Mouse (Mus musculus) bone marrow, adult 2 months (tissue): Measurements from ENCODE around the gene Acadm. TPM values are rescaled to one million over a fixed set of nuclear protein-coding genes. Genes with fewer than 3 reads are reported as not detected.

Experiments
- H3K27ac ChIP-seq: fragments of 200-500 bp; 2 replicates; pipeline ENCODE4 v1.5.1; 2012; ENCODE audit warnings: low read depth, mild to moderate bottlenecking, control low read depth, inconsistent platforms, low read length; ENCODE audit not compliant: control insufficient read depth, poor library complexity, insufficient read depth
- H3K4me1 ChIP-seq: fragments of 200-500 bp; 2 replicates; pipeline ENCODE4 v1.6.1; 2011; ENCODE audit warnings: low read length; ENCODE audit not compliant: control insufficient read depth, insufficient read depth
- H3K4me3 ChIP-seq: fragments of 200-500 bp; replicated peaks from 2 replicates; pipeline ENCODE3; 2011; ENCODE audit warnings: mild to moderate bottlenecking, low read depth, low read length, control low read depth; ENCODE audit not compliant: control insufficient read depth
- CTCF ChIP-seq: fragments of 200-500 bp; IDR thresholded peaks from 2 replicates; pipeline ENCODE4 v1.5.1; 2011; ENCODE audit warnings: low read length, control low read depth; ENCODE audit not compliant: control insufficient read depth, insufficient read depth
- POLR2A ChIP-seq: fragments of 200-500 bp; IDR thresholded peaks from 2 replicates; pipeline ENCODE4 v1.6.1; 2011; ENCODE audit warnings: low read depth, mild to moderate bottlenecking, control low read depth, low read length, borderline replicate concordance; ENCODE audit not compliant: control insufficient read depth
- WGBS: fragments of 180-500 bp; shearing (Covaris S2); methylation state at CpG from one replicate; pipeline ENCODE4 v1.1.7; 2018; 5-methylcytosine and 5-hydroxymethylcytosine counted together
- polyA plus RNA-seq: library from polyadenylated mRNA; stranded (reverse); fragments of >200 nt; gene quantifications from 2 replicates; pipeline ENCODE4 v1.2.4, GENCODE M21; 2011; ENCODE audit warnings: low replicate concordance; ENCODE audit not compliant: missing spikeins, insufficient read depth, insufficient read length

Acadm gene
- polyA plus RNA-seq, 1 experiment = 65.8 TPM

DNA sequence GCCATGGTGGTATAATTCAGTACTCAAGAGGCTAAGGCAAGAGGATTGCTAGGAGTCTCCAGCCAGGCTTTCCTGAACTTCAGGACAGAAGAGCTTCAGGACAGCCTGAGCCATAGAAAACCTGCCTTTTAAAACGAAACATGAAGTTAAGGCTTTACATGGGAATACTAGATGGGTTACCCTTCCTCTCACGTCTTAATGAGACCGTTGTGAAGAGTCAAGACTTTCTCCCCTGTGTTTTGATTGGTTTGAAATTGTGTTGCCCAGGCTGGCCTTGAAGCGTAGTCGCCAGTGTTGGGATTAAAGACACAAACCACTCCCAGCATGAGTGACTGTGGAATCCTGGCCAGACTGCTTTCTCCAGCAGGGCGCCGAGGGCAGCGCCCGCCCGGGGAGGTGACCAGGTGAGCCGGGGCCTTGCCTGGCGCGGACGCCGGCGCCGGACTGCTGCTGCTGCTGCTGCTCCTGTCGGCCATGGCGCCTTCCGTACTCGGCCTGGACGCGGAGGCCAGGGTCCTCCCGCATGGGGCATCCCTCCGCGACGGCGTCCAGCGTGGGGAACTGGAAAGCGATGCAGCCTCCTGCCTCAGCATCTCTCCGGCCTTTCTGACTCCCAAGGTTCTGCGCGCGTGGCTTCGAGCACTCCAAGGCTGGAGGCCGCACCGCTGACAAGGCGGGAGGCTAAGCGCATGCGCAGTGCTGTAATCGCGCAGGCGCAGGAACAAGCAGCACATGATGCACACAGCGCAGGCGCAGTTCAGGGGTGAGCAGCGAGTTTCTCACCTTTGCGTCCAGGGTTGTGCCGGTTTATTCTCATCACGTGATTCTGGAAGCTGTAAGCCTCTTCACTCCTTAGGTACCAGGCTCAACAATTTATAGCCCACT, 38.9 kb downstream of the Acadm start:
- Histone ChIP-seq H3K4me3 (no peak overlapping the region), H3K27ac (no peak overlapping the region; the same call in 1 of the 2 replicates), H3K4me1 (no peaks in the 10 kb centered on the region; the same call in 1 of the 2 replicates)
- TF ChIP-seq CTCF = no peak
- 0 out of 2 replicates have a peak, but pooled peaks have one; percentile 15 for TF ChIP-seq POLR2A
- WGBS = 94% methylated on average over 49 of the region's 49 CpGs

DNA sequence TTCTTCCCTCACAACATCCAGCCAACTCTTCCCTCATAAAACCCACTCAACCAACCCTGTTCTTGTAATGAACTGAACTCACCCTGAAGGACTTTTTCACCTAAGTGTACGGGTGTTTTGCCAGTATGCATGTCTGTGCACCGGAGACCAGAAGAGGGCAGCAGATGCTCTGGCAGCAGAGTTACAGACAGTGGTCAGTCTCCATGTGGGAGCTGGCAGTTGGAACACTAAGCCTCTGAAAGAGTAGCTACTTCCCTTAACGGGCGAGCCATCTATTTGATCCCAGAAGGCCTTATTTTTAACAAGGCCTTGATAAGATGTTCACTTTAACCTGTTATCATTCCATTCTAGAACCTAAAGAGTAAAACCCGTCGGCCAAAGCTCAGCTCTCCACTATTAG, 39.8 kb downstream of the Acadm start:
- Histone ChIP-seq H3K4me1 (no peaks in the 10 kb centered on the region; the same call in 1 of the 2 replicates), H3K4me3 (no peak overlapping the region), H3K27ac (no peak overlapping the region)
- TF ChIP-seq POLR2A (no peak), CTCF (peak; percentile 60)
- whole genome bisulfite sequencing = 54% methylated on average over 6 of the region's 6 CpGs

DNA sequence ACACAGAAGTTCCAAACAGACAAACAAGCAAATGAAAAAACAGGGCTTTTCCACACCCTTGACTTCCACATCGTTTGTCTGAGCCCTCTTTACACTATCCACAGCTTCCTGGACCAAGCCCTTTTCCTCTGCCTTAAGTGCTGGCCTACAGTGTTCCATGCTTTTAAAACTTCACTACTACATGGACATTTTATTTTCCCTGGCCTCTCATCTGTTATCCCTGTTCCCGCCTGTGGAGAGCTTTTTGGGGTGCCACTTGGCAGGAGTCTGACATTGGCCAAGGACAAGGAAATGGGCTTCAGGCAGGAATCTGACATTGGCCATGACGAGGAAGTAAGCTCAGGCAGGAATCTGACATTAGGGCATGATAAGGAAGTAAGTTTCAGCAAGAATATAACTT, 41.8 kb downstream of the Acadm start:
- H3K4me3 ChIP-seq = no peak overlapping the region
- 45% methylated on average over 3 of the region's 3 CpGs for WGBS
- H3K4me1 ChIP-seq = no peaks in the 10 kb centered on the region; the same call in 1 of the 2 replicates
- TF ChIP-seq POLR2A = no peak
- TF ChIP-seq CTCF = no peak
- no peak overlapping the region for H3K27ac ChIP-seq

DNA sequence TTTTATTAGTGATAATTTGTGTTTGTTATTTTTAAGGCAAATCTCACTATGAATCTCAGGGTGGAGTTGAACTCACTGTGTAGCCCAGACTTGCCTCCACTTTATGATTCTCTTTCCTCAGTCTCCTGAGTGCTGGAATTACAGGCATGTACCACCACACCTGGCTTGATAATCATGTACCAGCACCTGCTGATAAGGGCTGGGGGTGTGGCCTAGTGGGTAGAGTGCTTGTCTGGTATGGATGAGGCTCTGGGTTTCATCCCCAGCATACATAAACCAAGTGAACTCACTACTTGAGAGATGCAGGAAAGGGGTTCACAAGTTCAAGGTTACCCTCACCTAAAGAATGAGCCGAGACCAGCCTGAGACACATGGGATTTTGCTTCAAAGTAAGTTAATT, 42.5 kb downstream of the Acadm start:
- no peak overlapping the region for H3K4me3 ChIP-seq
- no peak for TF ChIP-seq CTCF
- no peak for TF ChIP-seq POLR2A
- WGBS = 76% methylated on average over 1 of the region's 1 CpGs
- H3K4me1 ChIP-seq = no peaks in the 10 kb centered on the region
- H3K27ac ChIP-seq = no peak overlapping the region

DNA sequence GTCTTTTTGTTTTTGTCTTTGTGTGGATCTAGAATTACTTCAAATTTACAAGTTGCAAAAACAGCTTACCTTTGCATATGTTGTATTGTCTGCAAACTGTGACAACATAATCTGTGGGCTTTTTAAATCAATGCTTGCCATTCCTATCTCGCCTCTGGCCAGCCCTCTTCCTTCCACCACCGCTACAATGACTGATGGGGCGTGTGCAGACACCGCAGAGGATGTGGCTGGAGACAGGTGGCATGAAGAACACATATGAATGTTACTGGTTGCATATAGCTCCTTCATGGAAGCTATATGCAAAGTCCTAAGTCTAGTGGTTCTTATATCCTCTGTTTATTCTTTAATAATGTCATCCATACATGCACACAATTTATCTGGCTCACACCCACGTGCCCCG, 47.2 kb downstream of the Acadm start:
- Histone ChIP-seq H3K4me3 (no peak overlapping the region), H3K27ac (no peak overlapping the region), H3K4me1 (no peaks in the 10 kb centered on the region; the same call in 1 of the 2 replicates)
- WGBS = 18% methylated on average over 6 of the region's 6 CpGs
- no peak for TF ChIP-seq CTCF

DNA sequence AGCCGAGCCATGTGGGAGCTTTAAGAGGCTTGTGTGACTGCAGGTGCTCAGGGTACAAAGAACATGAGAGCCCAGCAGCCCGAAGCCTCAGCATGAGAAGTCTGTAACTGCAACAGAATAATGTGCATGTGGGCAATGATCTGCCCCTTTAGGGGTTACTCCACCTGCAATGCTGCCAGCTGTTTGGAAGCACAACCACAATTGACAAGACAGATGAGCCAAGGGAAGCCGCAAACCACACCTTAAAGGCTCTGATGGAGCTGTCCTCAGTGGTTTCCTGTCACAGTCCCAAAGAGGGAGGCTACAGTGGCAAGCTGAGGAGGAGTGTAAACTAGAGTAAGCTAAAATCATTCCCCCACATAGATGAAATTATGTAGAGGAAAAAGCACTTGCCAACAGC, 49.0 kb downstream of the Acadm start:
- 10% methylated on average over 3 of the region's 3 CpGs for WGBS
- no peak for TF ChIP-seq CTCF
- no peak for TF ChIP-seq POLR2A
- Histone ChIP-seq H3K27ac (no peak overlapping the region), H3K4me1 (no peaks in the 10 kb centered on the region; the same call in 1 of the 2 replicates), H3K4me3 (no peak overlapping the region)

DNA sequence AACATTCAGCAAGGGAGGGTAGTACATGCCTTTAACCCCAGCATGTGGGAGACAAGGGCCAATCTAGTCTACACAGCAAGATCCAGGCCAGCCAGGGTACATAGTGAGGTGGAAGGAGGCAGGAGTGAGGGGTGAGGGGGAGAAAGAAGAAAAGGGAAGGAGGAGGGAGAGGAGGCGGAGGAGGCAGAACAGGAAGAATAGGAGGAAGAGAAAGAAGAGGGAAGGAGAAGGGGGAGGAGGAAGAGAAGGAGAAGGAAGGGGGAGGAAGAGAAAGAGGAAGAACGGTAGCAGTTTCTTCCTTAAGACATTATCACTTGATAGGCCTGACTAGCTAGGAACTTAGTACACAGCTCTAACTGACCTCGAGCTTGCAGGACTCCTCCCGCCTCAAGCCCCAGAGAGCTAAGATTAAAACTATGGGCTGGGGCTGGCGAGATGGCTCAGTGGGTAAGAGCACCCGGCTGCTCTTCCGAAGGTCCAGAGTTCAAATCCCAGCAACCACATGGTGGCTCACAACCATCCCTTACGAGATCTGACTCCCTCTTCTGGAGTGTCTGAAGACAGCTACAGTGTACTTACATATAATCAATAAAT, 55.1 kb downstream of the Acadm start:
- TF ChIP-seq POLR2A (no peak), CTCF (no peak)
- no peak overlapping the region for H3K4me3 ChIP-seq
- H3K27ac ChIP-seq = no peak overlapping the region
- no peaks in the 10 kb centered on the region; the same call in 1 of the 2 replicates for H3K4me1 ChIP-seq
- WGBS = 43% methylated on average over 8 of the region's 8 CpGs

DNA sequence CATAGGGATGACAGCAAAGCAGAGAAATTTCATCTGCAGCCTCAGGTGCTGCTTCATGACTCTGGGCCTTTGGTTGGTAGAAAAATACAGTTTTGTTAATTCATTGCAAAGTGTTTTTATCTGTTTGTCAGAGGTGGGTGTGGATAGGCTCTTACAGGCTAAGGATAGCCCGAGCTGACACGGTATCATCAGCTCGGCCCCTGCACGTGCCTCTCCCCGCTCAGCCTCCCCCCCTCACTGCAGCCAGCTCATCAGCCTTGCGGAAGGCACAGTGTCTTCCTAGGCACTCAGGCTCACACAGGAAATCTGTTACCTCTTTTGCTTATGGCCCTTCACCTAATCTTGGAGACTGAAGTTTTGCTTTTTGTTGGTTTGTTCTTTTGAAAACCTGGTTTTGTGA, 56.3 kb downstream of the Acadm start:
- WGBS = 67% methylated on average over 6 of the region's 6 CpGs
- Histone ChIP-seq H3K4me3 (no peak overlapping the region), H3K4me1 (no peaks in the 10 kb centered on the region; the same call in 1 of the 2 replicates), H3K27ac (no peak overlapping the region)
- TF ChIP-seq CTCF (no peak), POLR2A (no peak)
